Mouse (Mus musculus): Measurements from ENCODE around the gene Nup107.
"Not testable (repeated sequence)": the region's sequence is repeated elsewhere in the genome, so short reads cannot be mapped to it uniquely, and the experiment has no call there.

Nup107 gene

DNA sequence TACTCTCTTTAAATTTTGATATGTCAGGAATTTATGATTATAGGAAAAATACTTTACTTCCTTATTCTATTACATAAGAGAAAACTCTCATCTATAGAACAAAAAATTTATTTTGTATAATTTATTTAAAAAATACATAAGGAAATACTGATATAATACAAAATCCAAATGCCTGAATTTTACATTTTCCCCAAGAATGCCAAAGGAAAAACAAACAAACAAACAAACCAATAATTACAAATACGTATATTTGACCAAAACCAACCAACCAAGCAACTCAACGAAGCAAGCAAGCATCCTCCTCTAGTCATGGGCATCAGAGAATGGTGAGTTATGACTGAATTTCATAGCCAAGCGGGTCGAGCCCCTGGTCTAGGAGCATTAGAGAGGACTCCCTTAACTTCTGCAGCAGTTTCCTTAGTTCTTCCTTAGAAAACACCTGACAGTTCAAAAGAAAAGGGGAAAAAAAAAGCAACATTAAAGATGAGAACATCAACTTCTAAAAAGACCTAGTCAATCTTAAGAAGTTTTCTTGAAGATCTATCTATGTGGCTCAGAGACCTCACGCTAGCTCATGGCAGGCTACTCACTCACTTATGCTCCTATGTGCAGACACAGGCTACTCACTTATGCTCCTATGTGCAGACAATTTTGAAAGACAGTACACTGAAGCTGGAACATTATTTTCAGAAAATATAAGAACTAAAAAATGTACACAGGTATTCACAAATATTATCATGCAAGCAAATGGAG is 41.8 kb downstream of the Nup107 start:
- no peak for DNase-seq (ENCODE audit: low spot score)

DNA sequence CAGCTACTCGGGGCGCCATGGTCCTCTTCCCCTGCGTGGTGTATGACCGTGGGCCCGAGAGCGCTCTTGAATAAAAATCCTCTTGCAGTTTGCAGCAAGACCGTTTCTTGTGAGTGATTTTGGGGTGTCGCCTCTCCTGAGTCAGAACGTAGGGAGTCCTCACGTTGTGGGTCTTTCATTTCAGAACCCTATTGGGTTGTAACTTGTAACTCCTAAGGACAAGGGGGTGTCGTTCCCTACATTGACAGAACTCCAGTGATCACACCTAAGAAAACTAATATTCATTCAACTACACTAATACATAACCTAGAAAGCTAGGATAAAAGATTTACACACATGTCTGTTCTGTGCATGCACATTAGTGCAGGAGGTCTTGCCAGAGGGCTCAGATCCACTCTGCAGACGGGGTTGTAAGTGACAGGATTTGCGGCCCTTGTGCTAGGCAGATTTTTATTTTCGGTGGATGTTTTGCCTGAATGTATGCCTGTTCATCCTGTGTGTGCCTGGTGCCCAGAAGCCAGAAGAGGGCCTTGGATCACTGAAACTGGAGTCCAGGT is 42.6 kb downstream of the Nup107 start:
- no peak for DNase-seq (ENCODE audit: low spot score)

DNA sequence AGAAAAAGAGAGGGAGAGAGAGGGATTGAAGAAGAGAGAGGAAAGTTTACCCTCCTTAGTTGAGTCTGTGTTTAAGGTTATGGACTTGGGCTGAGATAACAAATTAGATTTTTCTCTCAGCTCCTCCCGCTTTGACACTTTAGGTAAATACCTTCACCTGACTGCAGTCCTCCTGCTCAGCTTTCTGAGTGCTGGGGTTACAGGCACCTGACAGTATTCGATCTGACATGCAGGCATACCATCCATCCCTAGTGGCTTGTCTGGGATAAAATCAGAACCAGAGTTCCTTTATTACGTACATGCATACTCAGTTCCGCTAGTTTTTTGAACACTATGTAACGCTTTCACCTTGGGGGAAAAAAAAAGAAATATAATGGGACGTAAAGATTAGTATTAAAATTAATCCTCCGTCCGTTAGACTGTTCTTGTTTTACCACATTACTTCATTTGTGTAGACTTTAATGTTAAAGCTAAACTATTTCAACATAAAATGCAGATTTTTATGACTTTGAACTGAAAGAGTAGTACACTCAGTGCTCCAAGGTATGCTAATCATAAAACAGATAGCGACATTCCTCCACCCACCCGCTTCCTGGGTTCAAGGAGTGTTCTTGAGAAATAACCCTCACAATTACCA is 43.3 kb downstream of the Nup107 start:
- no peak for DNase-seq (ENCODE audit: low spot score)

DNA sequence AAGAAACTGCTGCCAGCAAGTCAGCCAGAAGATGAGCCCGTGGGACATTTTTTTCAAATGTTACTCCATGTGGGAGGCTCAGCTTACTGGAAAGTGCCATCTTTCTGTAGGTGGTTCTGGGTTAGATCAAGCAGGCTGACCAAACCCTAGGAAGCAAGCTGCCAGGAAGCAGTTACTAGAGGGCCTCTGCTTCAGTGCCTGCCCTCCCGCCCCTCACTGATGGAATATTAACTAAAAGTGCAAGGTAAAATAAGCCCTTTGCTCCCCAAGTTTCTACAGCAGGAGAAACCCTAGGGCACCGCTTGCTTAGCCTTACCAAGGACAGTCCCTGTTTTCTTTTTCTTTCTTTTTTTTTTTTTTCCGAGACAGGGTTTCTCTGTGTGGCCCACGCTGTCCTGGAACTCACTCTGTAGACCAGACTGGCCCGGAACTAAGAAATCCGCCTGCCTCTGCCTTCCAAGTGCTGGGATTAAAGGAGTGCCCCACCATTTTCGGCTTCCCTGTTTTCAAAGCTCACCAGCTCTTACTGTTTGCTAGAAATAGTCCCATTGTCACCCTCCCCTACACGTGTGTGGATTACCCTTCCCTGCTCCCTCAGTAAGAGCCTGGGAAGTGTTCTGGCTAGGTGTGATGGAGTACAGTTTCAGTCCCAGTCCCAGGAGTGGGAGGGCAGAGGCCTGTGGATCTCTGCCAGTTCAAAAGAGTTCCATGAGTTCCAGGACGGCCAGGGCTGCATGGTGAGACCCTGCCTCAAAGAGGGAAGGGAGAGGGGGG is 44.0 kb downstream of the Nup107 start:
- no peak for DNase-seq (ENCODE audit: low spot score)

- DNase-seq (ENCODE audit: low spot score), result no peak
These were observed 44.8 kb downstream of the Nup107 start for GRCm38 (mm10) chr10:117747711-117748110.

GRCm38 (mm10) chr10:117746297-117746883 is 46.1 kb downstream of the Nup107 start, which contains the start of gene Slc35e3:
Slc35e3 (minus strand) TSS chr10:117746365.
- peak; percentile 90 for DNase-seq (ENCODE audit: low spot score)

DNA sequence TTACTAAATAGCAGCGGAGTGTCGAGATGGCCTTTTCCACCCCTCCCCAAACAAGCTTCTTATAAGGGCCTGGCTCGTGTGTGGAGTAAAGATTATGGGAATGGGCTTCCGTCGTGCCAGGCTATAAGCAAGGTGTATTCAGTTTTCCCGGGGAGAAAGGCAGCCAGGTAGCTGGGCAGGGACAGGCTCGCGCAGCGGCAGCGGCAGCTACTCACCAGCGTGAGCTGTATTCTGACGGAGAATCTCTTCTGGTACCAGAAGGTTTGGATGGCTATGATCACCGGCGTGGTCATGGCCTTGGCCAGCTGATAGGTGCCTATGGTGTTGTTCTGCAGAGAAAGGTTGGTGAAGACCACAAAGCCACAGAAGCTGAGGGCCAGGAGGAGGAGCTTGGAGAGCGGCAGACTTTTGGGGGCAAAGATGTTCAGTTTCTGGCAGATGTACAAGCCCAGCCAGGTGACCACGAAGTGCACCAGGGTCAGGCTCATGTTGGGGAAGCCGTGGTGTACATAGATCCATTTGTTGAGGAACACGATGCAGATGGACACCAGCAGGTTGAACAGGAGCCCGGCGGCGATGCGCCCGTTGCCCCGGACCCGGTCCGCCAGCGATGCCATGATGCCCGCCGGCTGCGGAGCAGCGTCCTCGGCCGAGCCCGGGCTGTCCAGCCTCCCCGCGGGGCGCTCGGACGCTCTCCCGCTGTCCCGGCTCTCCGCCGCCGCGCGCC is 46.8 kb downstream of the Nup107 start:
- not testable (repeated sequence) for DNase-seq (ENCODE audit: low spot score)

GRCm38 (mm10) chr10:117743917-117744316 is 48.6 kb downstream of the Nup107 start:
- DNase-seq (ENCODE audit: low spot score), result no peak

DNA sequence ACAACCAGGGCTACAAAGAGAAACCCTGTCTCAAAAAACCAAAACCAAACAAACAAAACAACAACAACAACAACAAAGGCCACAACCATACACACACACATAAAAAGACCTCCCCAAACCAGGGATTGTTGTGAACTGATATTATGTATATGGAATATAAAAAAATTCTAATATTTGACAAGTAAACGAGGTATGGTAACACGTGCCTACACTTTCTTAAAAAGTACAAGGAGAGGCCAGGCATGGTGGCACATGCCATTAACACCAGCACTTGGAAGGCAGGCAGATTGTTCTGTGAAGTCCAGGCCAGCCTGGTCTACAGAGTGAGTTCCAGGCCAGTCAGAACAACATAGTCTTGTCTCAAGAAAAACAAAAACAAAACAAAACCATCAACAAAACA is 49.3 kb downstream of the Nup107 start:
- no peak for DNase-seq (ENCODE audit: low spot score)

GRCm38 (mm10) chr10:117742618-117743017 is 49.9 kb downstream of the Nup107 start:
- DNase-seq (ENCODE audit: low spot score), result no peak

- DNase-seq (ENCODE audit: low spot score), result no peak
These were observed 50.6 kb downstream of the Nup107 start for GRCm38 (mm10) chr10:117741698-117742475.

DNA sequence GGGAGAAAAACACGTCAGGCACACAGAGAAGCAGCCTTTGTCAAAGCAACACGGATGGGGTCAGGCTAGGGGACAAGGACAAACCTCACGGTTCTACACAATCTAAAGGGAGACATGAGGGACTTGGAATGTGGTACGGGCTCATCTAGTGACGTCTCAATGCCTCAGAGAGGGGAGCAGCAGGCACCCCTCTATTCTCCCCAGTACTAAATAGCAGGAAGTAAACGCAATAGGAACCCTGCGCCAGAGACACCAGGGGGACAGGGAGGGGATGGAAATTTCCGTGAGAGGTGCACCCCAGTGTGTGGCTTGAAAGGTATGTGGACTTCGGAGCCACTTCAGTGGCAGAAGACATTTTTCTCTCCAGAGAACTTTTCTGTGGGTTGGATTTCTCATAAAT is 51.6 kb downstream of the Nup107 start:
- no peak for DNase-seq (ENCODE audit: low spot score)

GRCm38 (mm10) chr10:117740171-117740570 is 52.3 kb downstream of the Nup107 start:
- DNase-seq (ENCODE audit: low spot score), result no peak

DNA sequence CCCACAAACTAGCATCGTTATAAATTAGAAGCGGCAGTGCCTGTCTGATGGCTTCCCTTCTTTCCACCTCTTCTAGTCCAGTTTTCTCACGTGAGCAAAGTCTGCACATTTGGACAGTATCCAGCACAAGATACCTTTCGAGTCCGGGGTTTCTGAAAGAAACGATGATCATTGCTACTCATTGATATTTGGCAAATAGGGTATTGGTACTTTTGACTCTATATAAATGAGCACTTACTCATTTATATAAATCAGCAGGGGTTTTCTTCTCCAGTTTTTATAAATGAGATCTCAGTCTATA is 52.9 kb downstream of the Nup107 start:
- DNase-seq (ENCODE audit: low spot score), result no peak

DNA sequence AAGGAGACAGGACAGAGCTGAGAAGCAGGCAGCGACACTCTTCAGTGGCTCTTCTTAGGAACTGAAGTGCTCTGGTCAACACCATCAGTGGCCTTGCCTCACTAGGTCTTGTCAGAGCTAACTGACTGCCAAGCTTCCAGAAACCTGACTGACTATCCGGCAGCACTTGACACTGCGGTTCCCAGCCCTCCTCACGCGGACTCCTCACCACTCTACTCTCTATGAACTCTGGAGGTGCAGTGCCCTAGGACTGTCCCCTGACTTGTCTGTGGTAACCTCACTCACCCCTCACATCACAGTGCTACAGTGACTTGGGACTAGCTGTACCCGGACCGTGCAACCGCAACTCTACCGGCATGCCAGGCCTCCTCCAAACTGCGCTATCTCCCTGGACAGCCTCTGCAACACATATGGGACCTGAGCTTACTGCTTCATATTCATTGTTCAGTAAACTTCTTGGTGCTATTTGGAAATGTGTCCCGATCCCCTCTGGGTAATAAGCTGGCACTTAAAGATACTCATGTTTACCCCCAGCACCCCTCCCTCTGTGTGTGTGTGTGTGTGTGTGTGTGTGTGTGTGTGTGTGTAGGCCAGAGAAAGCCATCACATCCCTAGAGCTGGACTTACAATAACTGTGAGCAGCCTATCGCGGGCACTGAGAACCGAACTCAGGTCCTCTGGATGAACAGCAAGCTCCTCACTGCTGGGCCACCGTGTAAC is 53.4 kb downstream of the Nup107 start:
- DNase-seq (ENCODE audit: low spot score), result no peak

GRCm38 (mm10) chr10:117738140-117738921 is 54.2 kb downstream of the Nup107 start:
- DNase-seq (ENCODE audit: low spot score), result no peak

- DNase-seq (ENCODE audit: low spot score), result not testable (repeated sequence)
These were observed 55.0 kb downstream of the Nup107 start for GRCm38 (mm10) chr10:117737498-117737897.

DNA sequence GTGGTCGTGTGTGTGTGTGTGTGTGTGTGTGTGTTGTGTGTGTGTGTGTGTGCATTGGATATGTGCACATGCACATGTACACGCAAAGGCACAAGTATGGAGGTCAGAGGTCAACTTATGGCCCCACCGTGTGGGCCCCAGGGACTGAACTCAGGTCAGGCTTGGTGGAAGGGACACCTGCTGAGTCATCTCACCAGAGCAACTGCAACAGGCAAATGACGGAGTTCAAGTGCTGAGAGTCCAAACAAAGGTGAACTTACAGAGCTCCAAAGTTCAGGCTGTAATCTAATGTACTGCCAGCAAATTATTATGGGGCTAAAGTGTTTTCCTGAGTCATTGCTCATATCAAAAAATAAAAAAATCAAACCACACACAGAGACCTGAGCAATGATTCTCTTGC is 55.4 kb downstream of the Nup107 start:
- DNase-seq (ENCODE audit: low spot score), result no peak

DNA sequence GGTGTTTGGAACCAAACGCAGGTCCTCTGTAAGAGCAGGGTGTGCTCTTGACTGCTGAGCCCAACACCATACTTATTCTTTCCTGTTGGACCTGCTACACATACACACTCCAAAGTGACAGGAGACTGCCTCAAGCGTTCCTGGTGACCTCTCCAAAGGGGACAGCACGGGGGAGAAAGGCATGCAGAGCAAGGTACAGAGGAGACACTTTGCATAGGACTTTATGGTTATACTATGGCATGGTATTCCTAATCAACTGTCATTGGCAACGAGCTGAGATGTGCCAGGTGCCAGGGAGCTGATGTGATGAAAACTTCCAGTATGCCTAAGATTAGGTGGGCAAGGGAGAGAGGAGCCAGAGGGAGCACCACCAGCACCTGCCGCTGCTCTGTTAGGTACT is 55.9 kb downstream of the Nup107 start:
- DNase-seq (ENCODE audit: low spot score), result no peak

All from c-Kit-positive CD71-positive TER-119-positive erythroid progenitor cells, embryonic 14.5 days (primary cell).